Mouse (Mus musculus): ENCODE measurements around the gene Fhit.

The Fhit gene

DNA sequence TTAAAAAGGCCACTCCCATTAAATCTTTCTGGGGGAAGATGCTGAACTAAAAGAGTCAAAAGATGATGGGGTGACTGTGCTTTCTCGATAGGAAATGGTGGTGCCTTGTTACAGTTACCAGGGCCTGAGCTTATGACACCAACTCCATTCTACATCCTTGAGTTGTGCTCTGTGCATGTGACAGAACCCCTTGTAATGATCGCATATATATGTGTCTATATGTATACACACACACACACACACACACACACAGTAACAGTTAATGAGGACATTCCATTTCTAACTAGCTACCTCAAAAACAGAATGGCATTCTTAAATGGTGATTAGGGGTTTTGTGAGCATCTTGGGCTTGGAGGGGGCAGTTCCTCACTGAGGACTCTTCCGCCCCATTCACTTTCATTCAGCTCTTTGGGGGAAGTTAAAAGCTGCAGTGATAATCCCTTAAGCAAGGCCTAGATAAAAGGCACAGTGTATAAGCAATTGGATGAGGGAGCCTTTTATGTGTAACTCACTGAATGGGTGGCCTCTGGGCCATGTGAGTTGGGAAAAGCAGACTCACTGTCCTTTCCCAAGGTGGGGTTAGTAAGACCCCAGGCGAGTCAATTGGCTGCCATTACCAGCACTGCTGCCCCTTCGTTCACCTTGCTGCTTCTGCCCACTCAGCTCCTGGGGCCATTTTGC lies 449.9 kb downstream of the Fhit start:
- in situ Hi-C loops (cut with MboI; ENCODE audit: unreplicated experiment in 2 of 2), result no loop called here

DNA sequence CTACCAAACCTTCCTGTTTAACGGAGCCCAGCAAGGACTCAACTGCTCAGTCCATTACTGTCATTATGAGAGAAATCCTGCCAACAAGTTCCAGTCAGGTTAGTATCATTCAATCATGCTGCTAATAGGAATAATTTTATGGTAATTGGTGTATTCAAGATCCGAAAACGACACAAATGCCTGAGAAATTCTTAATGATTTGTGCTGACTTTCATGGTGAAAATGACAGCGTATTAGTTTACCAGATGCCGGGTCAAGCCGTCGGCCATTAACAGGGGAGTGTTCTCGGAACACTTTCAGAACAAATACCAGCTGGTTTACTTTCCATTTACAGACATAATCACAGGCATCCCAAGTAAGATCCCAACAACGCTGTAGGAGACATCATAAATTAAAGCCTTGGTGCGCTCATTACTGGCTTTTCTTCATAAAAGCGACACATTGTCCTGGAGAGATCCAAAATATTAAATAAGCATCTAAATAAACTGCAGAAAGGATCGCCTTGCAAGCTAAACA lies 451.0 kb downstream of the Fhit start:
- in situ Hi-C loops (cut with MboI; ENCODE audit: unreplicated experiment in 2 of 2), result no loop called here

DNA sequence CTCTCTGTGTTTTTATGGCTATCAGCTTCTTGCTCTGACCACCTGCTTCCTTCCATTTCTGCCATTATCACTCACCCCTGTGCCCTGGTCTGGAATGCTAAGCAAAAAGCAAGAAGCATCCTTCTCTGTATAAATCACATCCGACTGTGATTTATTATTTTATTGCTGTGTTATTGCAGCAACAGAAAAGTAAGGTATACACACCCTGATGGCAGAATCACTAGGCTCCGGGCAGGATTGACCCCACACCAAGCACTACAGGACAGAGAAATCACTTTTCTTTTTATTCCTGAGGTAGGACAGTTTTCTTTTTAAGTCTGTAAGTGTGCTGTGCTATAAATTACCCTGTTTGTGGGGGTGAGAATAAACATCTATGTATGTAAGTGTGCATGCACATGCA lies 460.1 kb downstream of the Fhit start:
- in situ Hi-C loops (cut with MboI; ENCODE audit: unreplicated experiment in 2 of 2), result no loop called here

DNA sequence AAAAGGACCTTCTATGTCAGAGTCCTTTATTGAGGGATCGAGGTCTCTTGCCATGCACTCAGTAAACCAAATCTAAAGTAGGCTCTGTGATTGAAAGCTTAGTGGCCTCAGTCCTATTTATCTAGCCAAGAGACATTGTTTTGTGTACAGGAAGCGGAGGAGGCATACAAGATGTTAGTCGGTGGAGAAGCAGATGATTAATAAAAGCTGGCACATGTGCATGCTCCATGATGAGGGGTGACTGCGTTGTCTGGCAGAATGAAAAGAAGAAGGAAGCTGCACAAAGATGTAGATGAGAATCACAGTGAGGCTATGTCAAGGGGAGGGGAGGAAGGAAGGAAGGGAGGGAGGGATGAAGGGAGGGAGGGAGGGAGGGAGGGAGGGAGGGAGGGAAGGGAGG lies 481.8 kb downstream of the Fhit start:
- in situ Hi-C loops (cut with MboI; ENCODE audit: unreplicated experiment in 2 of 2), result no loop called here

DNA sequence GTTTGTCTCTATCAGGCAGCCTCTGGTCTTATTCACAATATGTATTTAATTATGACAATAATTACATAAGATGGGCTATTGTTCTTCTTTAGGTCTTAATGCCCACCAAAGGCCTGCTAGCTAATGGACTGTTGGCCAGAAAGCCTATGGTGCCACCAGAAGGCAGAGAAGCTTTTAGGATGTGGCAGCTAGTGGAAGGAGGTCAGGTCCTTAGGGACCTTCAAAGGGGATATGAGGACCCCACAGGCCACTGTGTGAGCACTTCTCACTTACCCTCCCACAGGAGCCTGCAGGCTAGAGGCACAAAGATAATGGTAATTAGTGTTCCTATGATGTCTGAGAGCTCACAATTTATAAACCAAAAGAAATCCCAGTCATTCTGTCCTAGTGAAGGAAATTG lies 482.2 kb downstream of the Fhit start:
- in situ Hi-C loops (cut with MboI; ENCODE audit: unreplicated experiment in 2 of 2), result no loop called here

DNA sequence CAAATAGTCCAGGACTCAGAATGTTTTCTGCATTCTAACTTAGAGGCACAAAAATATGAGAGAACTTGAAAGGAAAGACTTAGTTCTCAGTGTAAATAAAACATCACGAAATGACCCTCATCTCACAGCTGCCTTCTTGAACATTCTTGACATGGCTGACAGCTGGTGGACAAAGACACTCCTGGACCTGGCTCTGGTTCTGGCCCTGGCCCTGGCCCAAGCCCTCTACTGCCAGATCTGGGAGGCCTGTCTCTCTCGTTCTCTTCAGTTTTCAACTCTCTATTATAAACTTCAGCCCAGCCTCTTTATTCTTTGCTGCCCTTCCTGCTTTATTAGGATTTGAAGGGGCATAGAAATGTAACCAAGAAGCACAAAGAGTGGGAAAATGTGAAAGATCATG lies 484.2 kb downstream of the Fhit start:
- in situ Hi-C loops (cut with MboI; ENCODE audit: unreplicated experiment in 2 of 2), result no loop called here

DNA sequence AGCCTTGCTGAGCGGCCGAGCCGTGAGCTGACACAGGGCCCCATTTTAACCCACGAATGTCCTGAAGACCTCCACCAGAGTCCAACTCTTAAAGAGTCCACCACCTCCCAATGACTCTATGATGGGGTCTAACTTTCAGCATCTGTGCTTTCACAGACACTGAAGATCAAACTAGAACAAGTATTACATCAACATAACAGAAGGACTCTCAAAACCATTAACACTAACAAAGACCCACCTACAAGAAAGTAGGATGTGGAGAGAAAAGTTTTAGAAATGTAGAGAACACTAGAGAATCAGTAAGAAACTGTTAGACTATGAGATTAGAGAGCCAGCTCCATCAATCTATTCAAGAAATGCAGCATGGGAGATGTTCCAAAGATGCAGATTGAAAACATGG lies 501.6 kb downstream of the Fhit start:
- in situ Hi-C loops (cut with MboI; ENCODE audit: unreplicated experiment in 2 of 2), result no loop called here

DNA sequence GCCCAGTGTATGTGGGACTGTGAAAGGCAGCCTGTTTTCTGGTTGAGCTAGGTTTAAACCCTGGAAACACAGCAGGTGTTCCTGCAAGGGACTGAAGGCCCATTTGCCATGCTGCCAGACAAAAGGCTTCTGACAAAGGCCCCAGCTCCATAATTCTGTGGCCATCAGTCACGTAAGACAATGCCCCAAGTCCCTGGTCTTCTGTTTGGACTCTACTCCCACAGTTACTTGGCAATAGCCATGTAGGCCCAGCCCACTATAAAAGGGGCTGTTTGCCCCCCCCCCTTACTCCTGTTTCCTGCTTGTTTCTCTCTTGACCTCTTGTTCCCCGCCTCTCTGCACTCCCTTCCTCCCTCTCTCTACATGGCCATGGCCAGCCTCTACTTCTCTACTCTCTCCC lies 502.5 kb downstream of the Fhit start:
- in situ Hi-C loops (cut with MboI; ENCODE audit: unreplicated experiment in 2 of 2), result no loop called here

DNA sequence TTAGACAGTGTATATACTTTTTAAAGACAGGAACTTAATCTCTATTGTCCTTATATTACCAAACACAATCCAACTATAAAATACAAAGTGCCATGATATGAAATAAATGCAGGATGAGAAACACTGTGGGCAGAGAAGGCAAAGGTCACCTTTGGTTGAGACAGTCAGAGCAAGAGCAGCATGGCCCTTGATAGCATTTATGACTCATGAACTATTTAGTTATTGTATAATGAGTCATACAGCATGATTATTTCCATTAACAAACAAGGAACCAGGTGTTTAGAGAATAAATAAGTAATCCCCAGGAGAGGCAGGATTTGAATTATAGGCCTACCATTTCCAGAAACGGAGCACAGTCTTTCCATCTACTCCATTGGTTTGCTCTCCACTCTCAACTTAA lies 503.6 kb downstream of the Fhit start:
- in situ Hi-C loops (cut with MboI; ENCODE audit: unreplicated experiment in 2 of 2), result no loop called here

DNA sequence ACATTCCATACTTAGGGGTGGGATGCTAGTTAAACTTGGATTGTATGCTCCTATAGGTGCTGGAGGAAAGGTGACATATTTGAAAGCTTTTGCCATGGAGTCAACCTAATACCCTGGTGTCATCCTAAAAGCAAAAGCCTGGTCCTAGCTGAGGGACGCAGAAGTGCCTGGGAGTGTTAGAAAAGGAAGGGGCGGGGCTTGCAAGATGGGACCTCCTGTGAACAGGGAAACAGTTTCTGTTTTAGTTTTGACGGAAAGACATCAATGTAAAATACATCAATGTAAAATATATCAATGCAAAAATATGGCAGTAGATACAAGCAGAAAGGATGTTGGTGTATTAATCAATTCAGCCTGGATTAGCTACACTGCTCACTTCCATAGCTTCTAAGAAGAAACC lies 504.5 kb downstream of the Fhit start:
- in situ Hi-C loops (cut with MboI; ENCODE audit: unreplicated experiment in 2 of 2), result no loop called here

DNA sequence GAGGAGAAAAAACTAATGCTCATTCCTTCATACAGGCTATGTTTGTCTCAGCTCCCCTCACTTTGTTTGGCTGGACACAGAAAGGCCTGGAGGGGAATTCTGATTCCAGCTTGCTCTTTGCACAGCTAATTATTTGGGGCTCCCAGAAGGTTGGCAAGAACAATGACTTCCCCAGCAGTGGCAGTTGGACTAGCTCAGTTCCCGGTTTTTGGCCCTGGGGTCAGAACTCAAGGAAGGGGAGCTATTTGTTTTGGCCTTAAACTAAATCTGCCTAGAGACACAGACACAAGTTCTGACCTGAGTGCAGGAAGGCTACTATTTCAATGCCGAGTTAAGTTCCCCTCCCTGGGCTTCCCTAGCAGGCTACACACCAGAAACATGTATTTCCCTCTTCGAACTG lies 506.0 kb downstream of the Fhit start:
- in situ Hi-C loops (cut with MboI; ENCODE audit: unreplicated experiment in 2 of 2), result no loop called here

DNA sequence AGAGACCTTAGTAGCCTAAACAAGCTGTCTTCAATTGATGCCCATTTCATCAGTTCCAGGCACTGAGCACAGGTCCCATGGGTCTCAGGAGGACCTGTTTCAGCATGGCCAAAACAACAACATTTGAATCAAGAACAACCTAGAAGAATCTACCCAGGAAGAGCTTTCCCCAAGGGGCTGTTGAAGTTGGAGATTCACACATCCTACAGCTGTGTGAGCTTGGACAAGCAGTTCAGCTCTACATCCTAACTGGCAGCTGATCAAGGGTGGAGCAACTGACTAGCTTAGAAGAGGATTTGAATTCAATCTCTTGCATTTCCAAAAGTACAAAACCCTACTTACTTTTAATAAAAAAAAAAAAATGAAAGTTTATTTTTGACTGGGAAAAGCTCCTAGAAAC lies 514.0 kb downstream of the Fhit start:
- in situ Hi-C loops (cut with MboI; ENCODE audit: unreplicated experiment in 2 of 2), result no loop called here

DNA sequence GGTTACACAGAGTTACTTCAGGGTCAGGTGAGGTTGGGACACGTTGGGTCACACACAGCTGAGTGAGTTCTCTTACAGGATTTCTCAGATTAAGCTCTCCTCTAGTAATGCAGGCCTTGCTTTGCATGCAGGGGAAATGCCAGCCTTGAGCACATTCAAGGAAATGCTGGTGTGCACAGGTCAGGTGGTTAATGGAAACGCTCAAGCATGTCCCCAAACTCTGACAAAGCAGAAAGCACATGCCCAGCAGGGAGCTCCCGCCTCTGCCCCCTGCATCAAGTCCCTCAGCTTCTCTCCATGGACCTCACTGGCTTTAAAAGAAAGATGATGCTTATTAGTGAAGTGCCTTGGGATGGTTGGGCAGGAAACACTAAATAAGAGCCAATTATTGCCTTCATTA lies 530.1 kb downstream of the Fhit start:
- in situ Hi-C loops (cut with MboI; ENCODE audit: unreplicated experiment in 2 of 2), result no loop called here

DNA sequence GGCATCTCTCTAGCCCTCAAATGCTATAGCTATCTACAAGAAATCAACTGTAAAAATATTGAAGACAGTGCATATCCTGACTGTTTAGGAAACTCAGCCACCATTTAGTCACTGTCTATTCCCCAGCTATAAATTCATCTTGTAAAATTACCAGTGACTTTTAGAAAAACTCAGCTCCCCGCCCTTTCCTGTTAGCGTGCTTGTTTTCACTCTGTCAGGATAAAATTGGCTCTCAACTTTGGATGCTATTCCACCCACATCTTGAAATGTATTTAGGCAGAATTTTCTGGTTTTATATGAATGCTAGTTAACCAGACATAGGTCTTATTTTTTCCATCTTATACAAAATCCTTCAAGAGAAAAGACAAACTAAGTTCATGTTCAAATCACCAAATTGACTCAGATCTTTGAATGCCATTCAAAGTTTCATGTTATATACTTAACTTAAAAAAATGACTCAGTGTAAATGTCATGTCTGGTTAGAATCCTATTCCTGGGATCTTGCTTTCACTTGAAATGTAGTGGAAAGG lies 530.9 kb downstream of the Fhit start:
- in situ Hi-C loops (cut with MboI; ENCODE audit: unreplicated experiment in 2 of 2), result no loop called here

DNA sequence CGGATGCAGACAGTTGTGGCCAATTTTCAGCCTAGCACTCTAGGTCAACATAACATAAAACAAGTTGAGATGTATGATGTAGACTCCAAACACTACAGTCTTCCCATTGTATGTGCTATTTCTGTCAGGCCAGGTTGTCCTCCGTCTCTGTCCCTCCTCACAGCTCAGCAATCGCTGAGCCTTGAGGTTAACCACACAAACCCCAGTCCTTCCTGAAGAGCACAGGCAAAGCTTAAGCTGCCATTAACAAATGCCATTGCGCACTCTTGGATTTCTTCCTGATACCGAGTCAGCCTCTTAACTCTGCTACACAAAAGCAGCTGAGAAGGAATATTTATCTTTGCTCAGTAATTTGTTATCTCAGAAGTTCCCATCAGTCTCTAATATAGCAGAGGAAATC lies 568.4 kb downstream of the Fhit start:
- in situ Hi-C loops (cut with MboI; ENCODE audit: unreplicated experiment in 2 of 2), result no loop called here

DNA sequence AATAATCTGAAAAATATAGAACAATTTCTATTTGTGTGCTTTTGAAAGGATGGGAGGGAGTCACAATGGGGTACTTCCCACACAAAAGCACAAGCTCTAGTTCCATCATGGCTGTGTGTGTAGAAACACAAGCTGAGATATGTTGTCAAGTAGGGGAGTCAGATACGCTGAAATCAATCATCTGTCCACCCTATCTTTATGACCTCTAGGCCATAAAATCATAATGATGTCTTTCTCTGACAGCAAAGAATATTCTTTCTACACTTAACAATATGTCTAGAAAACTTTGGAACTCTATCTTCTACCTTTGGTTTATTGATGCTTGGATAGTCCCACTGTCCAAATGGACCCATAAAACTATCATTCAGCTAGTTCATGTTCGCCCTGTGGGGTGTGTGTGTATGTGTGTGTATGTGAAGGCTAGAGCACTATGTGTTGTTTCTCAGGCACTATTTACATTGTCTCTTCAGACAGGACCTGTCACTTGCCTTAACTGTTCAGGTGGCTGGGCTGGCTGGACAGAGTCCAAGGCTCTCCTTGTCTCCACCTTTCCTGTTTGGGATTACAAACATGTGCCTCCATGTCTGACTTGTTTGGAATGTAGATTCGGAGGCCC lies 592.8 kb downstream of the Fhit start:
- in situ Hi-C loops (cut with MboI; ENCODE audit: unreplicated experiment in 2 of 2), result no loop called here

DNA sequence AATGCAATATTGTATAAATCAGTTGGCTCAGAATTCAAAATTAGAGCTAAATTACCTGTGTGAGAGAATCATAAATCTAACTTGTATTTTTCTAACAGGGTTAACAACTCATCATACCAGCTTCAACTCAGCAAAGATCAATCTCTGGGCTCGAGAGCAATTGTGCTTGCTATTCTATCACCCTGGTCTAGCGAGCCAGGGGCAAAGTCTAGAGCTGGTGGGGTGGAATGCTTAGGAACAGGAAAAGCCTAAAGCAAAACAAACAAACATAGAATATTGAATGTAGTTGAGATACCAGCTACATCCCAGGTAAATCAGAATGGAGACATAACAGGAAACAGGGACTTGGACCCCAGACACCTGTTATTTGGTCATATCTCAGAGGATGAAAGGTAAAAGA lies 594.1 kb downstream of the Fhit start:
- in situ Hi-C loops (cut with MboI; ENCODE audit: unreplicated experiment in 2 of 2), result no loop called here

DNA sequence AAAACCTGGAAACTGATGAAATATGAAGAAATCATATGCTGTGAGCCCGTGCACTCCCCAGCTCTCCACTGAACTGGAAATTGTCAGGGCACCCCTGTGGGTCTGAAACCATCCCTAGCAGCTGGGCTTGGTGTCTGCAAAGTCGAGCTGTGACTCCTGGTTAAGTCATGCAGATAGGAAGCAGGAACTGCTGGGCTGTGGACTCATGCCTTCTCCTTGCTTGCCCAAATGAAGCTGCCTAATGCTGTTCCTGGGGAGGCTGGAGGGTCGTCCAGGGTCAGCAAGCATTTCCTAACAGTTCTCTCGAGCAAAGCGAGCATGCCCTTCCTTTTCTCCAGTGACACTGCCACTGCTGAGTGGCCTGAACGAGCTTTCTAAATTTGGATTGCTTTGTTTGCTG lies 607.1 kb downstream of the Fhit start:
- in situ Hi-C loops (cut with MboI; ENCODE audit: unreplicated experiment in 2 of 2), result no loop called here

DNA sequence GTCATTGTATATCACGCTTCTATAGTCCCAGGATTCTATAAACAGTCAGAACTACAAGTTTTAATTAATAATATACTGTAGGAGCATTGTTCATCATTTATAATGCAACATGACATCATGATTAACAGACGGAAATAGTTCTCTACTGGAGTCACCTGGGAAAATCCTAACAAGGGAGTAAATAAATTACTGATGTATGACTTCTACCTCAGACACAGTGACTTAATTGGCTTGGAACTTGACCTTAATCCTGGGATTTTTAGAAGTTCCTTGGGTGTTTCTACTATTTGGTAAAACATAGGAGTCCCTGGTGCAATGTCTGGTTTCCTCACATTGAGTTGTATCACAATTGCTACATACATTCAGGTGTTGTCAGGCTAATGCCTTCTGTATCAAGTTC lies 613.2 kb downstream of the Fhit start:
- in situ Hi-C loops (cut with MboI; ENCODE audit: unreplicated experiment in 2 of 2), result no loop called here

DNA sequence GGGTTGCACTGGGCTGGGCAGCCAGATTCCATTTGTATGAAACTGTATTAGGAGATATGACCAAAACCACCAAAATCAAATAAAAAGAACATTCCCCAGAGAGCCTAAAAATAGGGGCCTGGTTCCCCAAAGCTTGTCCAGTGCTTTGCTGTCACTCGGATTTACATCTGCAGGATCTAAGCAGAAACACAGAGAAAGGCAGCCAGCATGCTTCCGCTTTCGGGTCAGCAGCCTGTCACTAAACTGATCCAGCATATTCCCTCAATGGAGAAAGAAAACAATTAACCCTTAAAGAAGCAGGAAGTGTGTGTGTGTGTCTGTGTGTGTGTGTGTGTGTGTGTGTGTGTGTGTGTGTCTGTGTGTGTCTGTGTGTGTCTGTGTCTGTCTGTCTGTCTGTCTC lies 615.9 kb downstream of the Fhit start:
- in situ Hi-C loops (cut with MboI; ENCODE audit: unreplicated experiment in 2 of 2), result no loop called here

DNA sequence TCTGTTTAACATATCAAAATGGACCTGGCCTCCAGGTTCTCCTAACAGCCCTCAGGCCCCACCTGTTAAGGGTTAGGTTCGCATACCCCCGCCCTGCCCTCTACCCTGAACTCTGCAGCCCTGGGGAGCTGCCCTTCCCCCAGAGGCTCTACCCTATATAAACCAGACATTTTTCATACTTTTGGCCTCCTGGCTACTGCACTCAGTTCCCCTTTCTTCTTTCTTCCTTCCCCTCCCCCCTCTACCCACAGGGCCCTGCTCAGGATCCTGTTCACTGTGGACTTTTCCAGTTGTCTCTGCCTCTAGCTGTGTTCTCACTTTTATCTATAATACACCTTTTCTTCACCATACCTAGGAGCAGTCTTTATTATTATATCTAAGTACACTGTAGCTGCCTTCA lies 627.0 kb downstream of the Fhit start:
- in situ Hi-C loops (cut with MboI; ENCODE audit: unreplicated experiment in 2 of 2), result no loop called here

DNA sequence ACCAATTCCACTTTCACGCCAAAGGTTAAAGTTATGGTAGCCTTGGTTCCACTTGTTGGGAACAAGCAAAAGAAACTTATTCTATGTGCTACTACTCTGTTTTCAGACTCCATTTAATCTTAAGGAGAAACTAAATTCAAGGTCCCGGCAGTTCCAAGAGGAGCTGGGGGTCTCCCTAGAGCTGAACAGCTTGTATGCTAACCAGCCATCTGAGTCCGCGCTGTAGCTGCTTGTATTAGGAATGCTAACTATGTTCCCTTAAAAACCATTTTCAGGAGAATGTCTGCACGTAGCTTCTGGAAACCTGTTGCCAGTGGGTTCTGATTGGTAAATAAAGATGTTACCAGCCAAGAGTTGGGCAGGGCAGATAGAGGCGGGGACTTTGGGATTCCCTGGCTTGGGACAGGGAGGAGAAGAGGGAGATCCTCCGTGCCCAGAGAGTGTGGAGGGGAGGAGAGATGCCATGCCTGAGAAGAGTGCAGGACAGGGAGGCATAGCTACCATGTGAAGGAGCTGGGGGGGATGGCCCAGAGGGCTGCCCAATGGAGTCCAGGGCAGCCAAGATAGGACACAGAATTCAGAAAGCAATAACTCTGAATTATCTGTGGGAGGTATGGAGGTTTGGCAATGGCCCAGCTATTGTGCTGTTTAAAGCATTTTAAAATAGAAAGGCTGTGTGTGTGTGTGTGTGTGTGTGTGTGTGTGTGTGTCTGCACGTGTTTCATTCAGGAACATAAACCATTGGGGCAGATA lies 629.9 kb downstream of the Fhit start:
- in situ Hi-C loops (cut with MboI; ENCODE audit: unreplicated experiment in 2 of 2), result no loop called here

Data from v-Abl transformed pro-B cells (cell line).